Mouse (Mus musculus): ENCODE measurements around the gene 5830473C10Rik. TPM values are rescaled to one million over a fixed set of nuclear protein-coding genes. Genes with fewer than 3 reads are reported as not detected.
"Not testable (repeated sequence)": the region's sequence is repeated elsewhere in the genome, so short reads cannot be mapped to it uniquely, and the experiment has no call there.

The 5830473C10Rik gene
- polyA plus RNA-seq, 1 experiment: not detected

GRCm38 (mm10) chr5:90611996-90612611, 51.2 kb downstream of the 5830473C10Rik start:
- Histone ChIP-seq H3K27ac (ENCODE audit: insufficient read depth, low read depth, low read length) (peak overlapping the region; percentile 86), H3K36me3 (ENCODE audit: control insufficient read depth, insufficient read depth, low read length) (peaks cover 23% of the 10 kb centered on the region), H3K4me1 (ENCODE audit: control insufficient read depth, insufficient read depth, insufficient read length, low read length) (peaks cover 9% of the 10 kb centered on the region; the same call in 1 of the 2 replicates), H3K27me3 (ENCODE audit: control insufficient read depth, insufficient read depth, low read length) (no peaks in the 10 kb centered on the region), H3K4me3 (ENCODE audit: low read depth, low read length) (no peak overlapping the region)
- 27% methylated on average over 6 of the region's 6 CpGs for WGBS
- TF ChIP-seq POLR2A (IDR thresholded peaks at IDR 0.05; ENCODE audit: low read depth, low read length) (no peak), CTCF (IDR thresholded peaks at IDR 0.05; ENCODE audit: extremely low read depth, insufficient read length, insufficient replicate concordance, low read depth, low read length) (no peak)

- not testable (repeated sequence) for H3K4me1 ChIP-seq (ENCODE audit: control insufficient read depth, insufficient read depth, insufficient read length, low read length); H3K4me3 ChIP-seq (ENCODE audit: low read depth, low read length); H3K27me3 ChIP-seq (ENCODE audit: control insufficient read depth, insufficient read depth, low read length)
- H3K36me3 ChIP-seq (ENCODE audit: control insufficient read depth, insufficient read depth, low read length): peaks cover 18% of the 10 kb centered on the region
- 29% methylated on average over 1 of the region's 1 CpGs for WGBS
- H3K27ac ChIP-seq (ENCODE audit: insufficient read depth, low read depth, low read length): peak overlapping the region; percentile 86
Measured at GRCm38 (mm10) chr5:90612751-90613150, 51.8 kb downstream of the 5830473C10Rik start.

GRCm38 (mm10) chr5:90617859-90618258, 57.0 kb downstream of the 5830473C10Rik start:
- H3K27ac ChIP-seq (ENCODE audit: insufficient read depth, low read depth, low read length): no peak overlapping the region
- TF ChIP-seq POLR2A (IDR thresholded peaks at IDR 0.05; ENCODE audit: low read depth, low read length): no peak
- TF ChIP-seq CTCF (IDR thresholded peaks at IDR 0.05; ENCODE audit: extremely low read depth, insufficient read length, insufficient replicate concordance, low read depth, low read length): no peak
- H3K4me1 ChIP-seq (ENCODE audit: control insufficient read depth, insufficient read depth, insufficient read length, low read length): peaks cover 5% of the 10 kb centered on the region; the same call in 1 of the 2 replicates
- H3K36me3 ChIP-seq (ENCODE audit: control insufficient read depth, insufficient read depth, low read length): peaks cover 8% of the 10 kb centered on the region
- 77% methylated on average over 3 of the region's 3 CpGs for WGBS
- no peaks in the 10 kb centered on the region for H3K27me3 ChIP-seq (ENCODE audit: control insufficient read depth, insufficient read depth, low read length)
- no peak overlapping the region for H3K4me3 ChIP-seq (ENCODE audit: low read depth, low read length)

GRCm38 (mm10) chr5:90621316-90621715, 60.4 kb downstream of the 5830473C10Rik start:
- TF ChIP-seq POLR2A (IDR thresholded peaks at IDR 0.05; ENCODE audit: low read depth, low read length) (no peak), CTCF (IDR thresholded peaks at IDR 0.05; ENCODE audit: extremely low read depth, insufficient read length, insufficient replicate concordance, low read depth, low read length) (no peak)
- peaks cover 2% of the 10 kb centered on the region; the same call in 1 of the 2 replicates for H3K36me3 ChIP-seq (ENCODE audit: control insufficient read depth, insufficient read depth, low read length)
- H3K27ac ChIP-seq (ENCODE audit: insufficient read depth, low read depth, low read length): no peak overlapping the region
- 98% methylated on average over 2 of the region's 2 CpGs for WGBS
- H3K4me1 ChIP-seq (ENCODE audit: control insufficient read depth, insufficient read depth, insufficient read length, low read length): peaks cover 2% of the 10 kb centered on the region; the same call in 1 of the 2 replicates
- no peaks in the 10 kb centered on the region for H3K27me3 ChIP-seq (ENCODE audit: control insufficient read depth, insufficient read depth, low read length)
- H3K4me3 ChIP-seq (ENCODE audit: low read depth, low read length): no peak overlapping the region

- no peak overlapping the region for H3K4me3 ChIP-seq (ENCODE audit: low read depth, low read length)
- no peak overlapping the region for H3K27ac ChIP-seq (ENCODE audit: insufficient read depth, low read depth, low read length)
- no peak for TF ChIP-seq CTCF (IDR thresholded peaks at IDR 0.05; ENCODE audit: extremely low read depth, insufficient read length, insufficient replicate concordance, low read depth, low read length)
- TF ChIP-seq POLR2A (IDR thresholded peaks at IDR 0.05; ENCODE audit: low read depth, low read length): no peak
- peaks cover 2% of the 10 kb centered on the region; the same call in 1 of the 2 replicates for H3K4me1 ChIP-seq (ENCODE audit: control insufficient read depth, insufficient read depth, insufficient read length, low read length)
- WGBS: 49% methylated on average over 6 of the region's 6 CpGs
- H3K27me3 ChIP-seq (ENCODE audit: control insufficient read depth, insufficient read depth, low read length): no peaks in the 10 kb centered on the region
- H3K36me3 ChIP-seq (ENCODE audit: control insufficient read depth, insufficient read depth, low read length): 0 out of 2 replicates have a peak, but pooled peaks cover 2% of the 10 kb centered on the region
Measured at GRCm38 (mm10) chr5:90621726-90622125, 60.8 kb downstream of the 5830473C10Rik start.

- H3K4me1 ChIP-seq (ENCODE audit: control insufficient read depth, insufficient read depth, insufficient read length, low read length): peaks cover 2% of the 10 kb centered on the region; the same call in 1 of the 2 replicates
- peaks cover 9% of the 10 kb centered on the region for H3K36me3 ChIP-seq (ENCODE audit: control insufficient read depth, insufficient read depth, low read length)
- no peak overlapping the region for H3K4me3 ChIP-seq (ENCODE audit: low read depth, low read length)
- WGBS: 90% methylated on average over 2 of the region's 2 CpGs
- no peak for TF ChIP-seq CTCF (IDR thresholded peaks at IDR 0.05; ENCODE audit: extremely low read depth, insufficient read length, insufficient replicate concordance, low read depth, low read length)
- TF ChIP-seq POLR2A (IDR thresholded peaks at IDR 0.05; ENCODE audit: low read depth, low read length): no peak
- H3K27me3 ChIP-seq (ENCODE audit: control insufficient read depth, insufficient read depth, low read length): no peaks in the 10 kb centered on the region
- no peak overlapping the region for H3K27ac ChIP-seq (ENCODE audit: insufficient read depth, low read depth, low read length)
Measured at GRCm38 (mm10) chr5:90623209-90623608, 62.3 kb downstream of the 5830473C10Rik start.

GRCm38 (mm10) chr5:90624708-90625425, 64.0 kb downstream of the 5830473C10Rik start:
- Histone ChIP-seq H3K27ac (ENCODE audit: insufficient read depth, low read depth, low read length) (no peak overlapping the region), H3K4me3 (ENCODE audit: low read depth, low read length) (no peak overlapping the region), H3K36me3 (ENCODE audit: control insufficient read depth, insufficient read depth, low read length) (peaks cover 16% of the 10 kb centered on the region), H3K27me3 (ENCODE audit: control insufficient read depth, insufficient read depth, low read length) (no peaks in the 10 kb centered on the region), H3K4me1 (ENCODE audit: control insufficient read depth, insufficient read depth, insufficient read length, low read length) (peaks cover 2% of the 10 kb centered on the region; the same call in 1 of the 2 replicates)
- TF ChIP-seq POLR2A (IDR thresholded peaks at IDR 0.05; ENCODE audit: low read depth, low read length): no peak
- TF ChIP-seq CTCF (IDR thresholded peaks at IDR 0.05; ENCODE audit: extremely low read depth, insufficient read length, insufficient replicate concordance, low read depth, low read length): no peak
- WGBS: 86% methylated on average over 18 of the region's 18 CpGs
